Mouse (Mus musculus): ENCODE data around the gene Nsl1. TPM values are rescaled to one million over a fixed set of nuclear protein-coding genes. Genes with fewer than 3 reads are reported as not detected.
"Not testable (repeated sequence)": the region's sequence is repeated elsewhere in the genome, so short reads cannot be mapped to it uniquely, and the experiment has no call there.

Nsl1 gene
- polyA plus RNA-seq, 1 experiment from 2014 or later = 2.4 TPM

DNA sequence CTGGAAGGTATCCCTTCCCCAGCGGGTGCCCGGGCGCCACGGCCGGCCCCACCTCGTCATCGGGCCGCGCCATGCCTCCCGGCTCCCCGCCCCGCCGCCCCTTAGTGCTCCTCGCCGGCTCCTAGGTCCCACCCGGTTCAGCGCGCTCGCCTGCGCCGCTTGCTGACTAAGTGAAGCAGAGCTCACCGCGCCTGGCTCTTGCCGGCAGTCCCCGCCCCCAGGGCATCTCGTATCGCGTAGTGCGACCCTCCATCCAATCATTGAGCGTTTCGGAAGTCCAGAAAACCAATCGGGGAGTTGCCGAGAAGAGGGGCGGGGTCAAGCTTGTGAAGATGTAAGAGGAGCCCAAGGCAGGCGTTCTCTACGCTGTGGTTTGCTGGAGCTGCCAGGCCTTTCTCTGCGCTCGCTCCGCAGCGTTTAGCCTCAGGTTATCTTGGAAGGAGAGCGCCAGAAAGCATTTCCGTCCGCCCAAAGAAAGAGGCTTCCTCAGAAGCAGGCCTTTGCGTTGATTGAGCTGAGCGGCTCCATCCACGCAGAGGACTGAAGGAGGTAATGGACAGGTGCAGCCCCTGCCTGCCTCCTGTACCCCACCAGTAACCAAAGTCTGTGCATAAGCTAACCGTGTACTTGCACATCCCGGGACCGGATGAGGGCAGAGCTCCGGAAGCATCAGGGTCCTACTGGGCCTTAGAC, 36.6 kb upstream of the Nsl1 start, which contains the start of gene Flvcr1:
TSS of gene Flvcr1 (minus strand) at position 138 of the 693 bp plus-strand sequence.
- no peaks in the 10 kb centered on the region for H3K9me3 ChIP-seq (replicated peaks; ENCODE audit: control insufficient read depth, low read length, poor library complexity, severe bottlenecking)
- H3K36me3 ChIP-seq (ENCODE audit: control insufficient read depth, insufficient read depth, low read length) = peaks cover 3% of the 10 kb centered on the region; the same call in 1 of the 2 replicates
- peak within 1 kb of the TSS; percentile 96 for H3K4me2 ChIP-seq (ENCODE audit: low read length)
- WGBS = under 1% methylated on average over 49 of the region's 50 CpGs
- peak within 1 kb of the TSS; percentile 90 for H3K9ac ChIP-seq (ENCODE audit: low read depth, low read length)
- H3K27ac ChIP-seq (ENCODE audit: low read length) = peak within 1 kb of the TSS; percentile 87
- no peaks in the 10 kb centered on the region for H3K27me3 ChIP-seq (ENCODE audit: control insufficient read depth, insufficient read depth, low read depth, low read length)
- ATAC-seq = peak; percentile 99
- H3K4me1 ChIP-seq (ENCODE audit: control insufficient read depth, insufficient read depth, low read length) = peaks cover 19% of the 10 kb centered on the region
- H3K4me3 ChIP-seq (ENCODE audit: low read depth, low read length) = peak within 1 kb of the TSS; percentile 87

- Histone ChIP-seq H3K4me2 (ENCODE audit: low read length) (no peak overlapping the region), H3K4me3 (ENCODE audit: low read depth, low read length) (no peak overlapping the region), H3K9ac (ENCODE audit: low read depth, low read length) (no peak overlapping the region), H3K4me1 (ENCODE audit: control insufficient read depth, insufficient read depth, low read length) (peaks cover 6% of the 10 kb centered on the region; the same call in 1 of the 2 replicates), H3K27me3 (ENCODE audit: control insufficient read depth, insufficient read depth, low read depth, low read length) (no peaks in the 10 kb centered on the region), H3K36me3 (ENCODE audit: control insufficient read depth, insufficient read depth, low read length) (no peaks in the 10 kb centered on the region), H3K27ac (ENCODE audit: low read length) (no peak overlapping the region), H3K9me3 (replicated peaks; ENCODE audit: control insufficient read depth, low read length, poor library complexity, severe bottlenecking) (no peaks in the 10 kb centered on the region)
- 50% methylated on average over 10 of the region's 10 CpGs for WGBS
- no peak for ATAC-seq
Observed at GRCm38 (mm10) chr1:191030182-191030581, 32.6 kb upstream of the Nsl1 start.

DNA sequence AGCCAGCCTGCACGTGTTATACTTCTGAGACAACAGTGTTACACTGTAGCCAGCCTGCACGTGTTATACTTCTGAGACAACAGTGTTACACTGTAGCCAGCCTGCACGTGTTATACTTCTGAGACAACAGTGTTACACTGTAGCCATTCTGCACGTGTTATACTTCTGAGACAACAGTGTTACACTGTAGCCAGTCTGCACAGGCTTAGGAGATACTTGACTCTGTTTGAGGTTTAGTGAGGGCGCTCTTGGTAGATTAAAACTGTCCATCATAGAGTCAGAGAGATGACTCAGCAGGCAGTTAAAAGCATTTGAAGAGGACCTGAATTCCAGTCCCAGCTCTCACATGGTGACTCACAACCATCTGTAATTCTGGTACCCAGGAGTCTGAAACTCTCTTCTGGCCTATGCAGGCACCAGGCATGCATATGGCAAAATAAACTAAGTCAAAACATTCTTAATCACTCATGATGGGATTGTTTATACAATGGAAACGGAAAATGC, 31.8 kb upstream of the Nsl1 start:
- not testable (repeated sequence) for ATAC-seq; H3K9me3 ChIP-seq (replicated peaks; ENCODE audit: control insufficient read depth, low read length, poor library complexity, severe bottlenecking); H3K36me3 ChIP-seq (ENCODE audit: control insufficient read depth, insufficient read depth, low read length); H3K9ac ChIP-seq (ENCODE audit: low read depth, low read length); H3K27me3 ChIP-seq (ENCODE audit: control insufficient read depth, insufficient read depth, low read depth, low read length); H3K4me2 ChIP-seq (ENCODE audit: low read length); H3K4me3 ChIP-seq (ENCODE audit: low read depth, low read length); H3K4me1 ChIP-seq (ENCODE audit: control insufficient read depth, insufficient read depth, low read length); H3K27ac ChIP-seq (ENCODE audit: low read length)
- WGBS = 79% methylated on average over 6 of the region's 6 CpGs

GRCm38 (mm10) chr1:191035649-191036048, 27.2 kb upstream of the Nsl1 start:
- Histone ChIP-seq H3K4me2 (ENCODE audit: low read length) (no peak overlapping the region), H3K27ac (ENCODE audit: low read length) (no peak overlapping the region), H3K4me1 (ENCODE audit: control insufficient read depth, insufficient read depth, low read length) (no peaks in the 10 kb centered on the region), H3K4me3 (ENCODE audit: low read depth, low read length) (no peak overlapping the region), H3K36me3 (ENCODE audit: control insufficient read depth, insufficient read depth, low read length) (no peaks in the 10 kb centered on the region), H3K27me3 (ENCODE audit: control insufficient read depth, insufficient read depth, low read depth, low read length) (no peaks in the 10 kb centered on the region), H3K9me3 (replicated peaks; ENCODE audit: control insufficient read depth, low read length, poor library complexity, severe bottlenecking) (no peaks in the 10 kb centered on the region), H3K9ac (ENCODE audit: low read depth, low read length) (no peak overlapping the region)
- no peak for ATAC-seq
- 14% methylated on average over 4 of the region's 4 CpGs for WGBS

GRCm38 (mm10) chr1:191036554-191037334, 26.1 kb upstream of the Nsl1 start, which contains the start of gene Spata45:
Gene Spata45 (plus strand): TSS chr1:191036639.
- 75% methylated on average over 6 of the region's 6 CpGs for WGBS
- Histone ChIP-seq H3K9me3 (replicated peaks; ENCODE audit: control insufficient read depth, low read length, poor library complexity, severe bottlenecking) (no peaks in the 10 kb centered on the region), H3K4me1 (ENCODE audit: control insufficient read depth, insufficient read depth, low read length) (no peaks in the 10 kb centered on the region), H3K27ac (ENCODE audit: low read length) (no peak within 1 kb of the TSS), H3K27me3 (ENCODE audit: control insufficient read depth, insufficient read depth, low read depth, low read length) (no peaks in the 10 kb centered on the region), H3K36me3 (ENCODE audit: control insufficient read depth, insufficient read depth, low read length) (no peaks in the 10 kb centered on the region), H3K4me2 (ENCODE audit: low read length) (no peak within 1 kb of the TSS), H3K4me3 (ENCODE audit: low read depth, low read length) (no peak within 1 kb of the TSS), H3K9ac (ENCODE audit: low read depth, low read length) (no peak within 1 kb of the TSS)
- ATAC-seq = no peak

GRCm38 (mm10) chr1:191037999-191038398, 24.8 kb upstream of the Nsl1 start:
- H3K36me3 ChIP-seq (ENCODE audit: control insufficient read depth, insufficient read depth, low read length) = no peaks in the 10 kb centered on the region
- H3K27ac ChIP-seq (ENCODE audit: low read length) = no peak overlapping the region
- H3K4me2 ChIP-seq (ENCODE audit: low read length) = no peak overlapping the region
- no peak overlapping the region for H3K9ac ChIP-seq (ENCODE audit: low read depth, low read length)
- ATAC-seq = no peak
- no peak overlapping the region for H3K4me3 ChIP-seq (ENCODE audit: low read depth, low read length)
- H3K4me1 ChIP-seq (ENCODE audit: control insufficient read depth, insufficient read depth, low read length) = no peaks in the 10 kb centered on the region
- 93% methylated on average over 4 of the region's 4 CpGs for WGBS
- no peaks in the 10 kb centered on the region for H3K27me3 ChIP-seq (ENCODE audit: control insufficient read depth, insufficient read depth, low read depth, low read length)
- no peaks in the 10 kb centered on the region for H3K9me3 ChIP-seq (replicated peaks; ENCODE audit: control insufficient read depth, low read length, poor library complexity, severe bottlenecking)

DNA sequence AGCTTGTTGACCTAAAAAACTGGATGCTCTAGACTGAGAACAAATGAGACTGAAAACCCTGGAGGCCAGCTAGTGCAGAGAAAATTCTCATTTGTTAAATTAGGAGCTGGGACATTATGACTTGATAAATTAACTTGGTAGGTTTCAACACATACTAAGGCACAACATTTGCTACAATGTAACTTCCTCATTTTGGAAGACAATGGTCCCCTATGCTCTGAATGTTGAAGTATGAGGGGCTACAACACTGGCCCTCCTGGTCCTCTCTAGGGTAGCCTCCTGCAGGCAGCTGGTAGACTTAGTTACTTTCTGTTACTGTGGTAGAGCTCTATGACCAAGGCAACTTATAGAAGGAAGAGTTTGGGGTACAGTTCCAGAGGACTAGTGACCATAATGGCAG, 21.5 kb upstream of the Nsl1 start:
- Histone ChIP-seq H3K27me3 (ENCODE audit: control insufficient read depth, insufficient read depth, low read depth, low read length) (no peaks in the 10 kb centered on the region), H3K9ac (ENCODE audit: low read depth, low read length) (no peak overlapping the region), H3K4me2 (ENCODE audit: low read length) (no peak overlapping the region)

GRCm38 (mm10) chr1:191042106-191042505, 20.7 kb upstream of the Nsl1 start:
- 86% methylated on average over 5 of the region's 5 CpGs for WGBS
- H3K4me2 ChIP-seq (ENCODE audit: low read length) = no peak overlapping the region
- H3K27ac ChIP-seq (ENCODE audit: low read length) = no peak overlapping the region
- ATAC-seq = no peak
- no peaks in the 10 kb centered on the region for H3K4me1 ChIP-seq (ENCODE audit: control insufficient read depth, insufficient read depth, low read length)
- H3K36me3 ChIP-seq (ENCODE audit: control insufficient read depth, insufficient read depth, low read length) = no peaks in the 10 kb centered on the region
- no peaks in the 10 kb centered on the region for H3K27me3 ChIP-seq (ENCODE audit: control insufficient read depth, insufficient read depth, low read depth, low read length)
- H3K9ac ChIP-seq (ENCODE audit: low read depth, low read length) = no peak overlapping the region
- no peak overlapping the region for H3K4me3 ChIP-seq (ENCODE audit: low read depth, low read length)
- H3K9me3 ChIP-seq (replicated peaks; ENCODE audit: control insufficient read depth, low read length, poor library complexity, severe bottlenecking) = no peaks in the 10 kb centered on the region

More for the DNA sequence above, 21.5 kb upstream of the Nsl1 start:
- no peaks in the 10 kb centered on the region for H3K36me3 ChIP-seq (ENCODE audit: control insufficient read depth, insufficient read depth, low read length)
- no peak for ATAC-seq
- H3K4me3 ChIP-seq (ENCODE audit: low read depth, low read length) = no peak overlapping the region
- no peaks in the 10 kb centered on the region for H3K4me1 ChIP-seq (ENCODE audit: control insufficient read depth, insufficient read depth, low read length)
- H3K9me3 ChIP-seq (replicated peaks; ENCODE audit: control insufficient read depth, low read length, poor library complexity, severe bottlenecking) = no peaks in the 10 kb centered on the region
- no peak overlapping the region for H3K27ac ChIP-seq (ENCODE audit: low read length)

DNA sequence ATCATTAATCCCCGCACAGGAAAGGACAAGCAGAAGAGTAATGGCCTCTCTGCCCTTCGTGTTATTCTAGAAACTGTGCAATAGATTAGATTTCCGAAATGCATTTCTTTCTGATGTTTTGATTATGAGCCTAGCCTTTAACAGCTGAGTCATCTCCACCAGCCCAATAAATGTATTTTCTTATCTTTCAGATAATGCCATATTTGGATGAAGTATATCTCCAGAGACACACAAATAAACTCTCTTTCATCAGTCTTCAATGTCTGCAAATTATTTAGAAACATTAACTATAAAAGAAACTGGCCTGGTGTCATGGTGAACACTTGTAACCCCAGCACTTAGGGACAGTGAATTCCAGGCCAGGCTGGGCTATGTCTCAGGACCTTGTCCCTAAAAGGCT, 20.1 kb upstream of the Nsl1 start:
- WGBS = 82% methylated on average over 3 of the region's 3 CpGs
- Histone ChIP-seq H3K36me3 (ENCODE audit: control insufficient read depth, insufficient read depth, low read length) (no peaks in the 10 kb centered on the region), H3K4me2 (ENCODE audit: low read length) (no peak overlapping the region), H3K27ac (ENCODE audit: low read length) (no peak overlapping the region), H3K4me3 (ENCODE audit: low read depth, low read length) (no peak overlapping the region), H3K4me1 (ENCODE audit: control insufficient read depth, insufficient read depth, low read length) (no peaks in the 10 kb centered on the region), H3K9me3 (replicated peaks; ENCODE audit: control insufficient read depth, low read length, poor library complexity, severe bottlenecking) (no peaks in the 10 kb centered on the region), H3K27me3 (ENCODE audit: control insufficient read depth, insufficient read depth, low read depth, low read length) (no peaks in the 10 kb centered on the region), H3K9ac (ENCODE audit: low read depth, low read length) (no peak overlapping the region)
- ATAC-seq = no peak
